Mouse (Mus musculus): ENCODE measurements around the gene Qrfp. TPM values are rescaled to one million over a fixed set of nuclear protein-coding genes. Genes with fewer than 3 reads are reported as not detected.

Qrfp gene
- total and polyA plus RNA-seq, 3 experiments: 0.13 TPM; not detected in 2

DNA sequence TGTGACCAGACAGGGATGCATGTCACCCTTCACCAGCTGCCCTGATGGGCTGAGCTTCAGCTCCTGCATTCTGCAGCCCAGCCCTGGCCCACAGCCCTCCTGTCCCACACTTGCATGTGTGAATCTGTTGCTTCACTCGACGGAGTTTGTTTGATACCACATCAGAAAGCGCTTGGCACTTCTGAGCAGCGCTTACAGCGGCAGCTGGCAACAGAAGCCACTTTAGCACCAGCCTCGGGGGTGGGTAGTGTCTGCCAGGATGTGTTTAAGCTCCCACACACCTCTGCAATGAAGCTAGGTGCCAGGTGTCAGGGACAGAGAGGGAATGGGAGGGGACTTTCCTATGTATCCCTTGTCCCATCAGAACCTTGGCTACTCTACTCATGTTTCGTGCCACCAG is 4.3 kb upstream of the Qrfp start:
- no peaks in the 10 kb centered on the region for H3K36me3 ChIP-seq (ENCODE audit: control insufficient read depth in 1 of 2, insufficient read depth in 2 of 2, low read length in 2 of 2)
- no peaks in the 10 kb centered on the region for H3K79me2 ChIP-seq (ENCODE audit: control insufficient read depth, insufficient read depth, low read length, poor library complexity)
- no peak overlapping the region for H3K4me3 ChIP-seq (ENCODE audit: control insufficient read depth in 1 of 2, insufficient read depth in 1 of 2, low read depth in 2 of 2, low read length in 2 of 2)
- no peaks in the 10 kb centered on the region for H3K4me1 ChIP-seq (ENCODE audit: control insufficient read depth in 1 of 2, insufficient read depth in 2 of 2, low read length in 2 of 2)
- DNase-seq (ENCODE audit: low read depth, low spot score): no peak
- H3K9me3 ChIP-seq (replicated peaks; ENCODE audit: insufficient read depth, low read length): no peaks in the 10 kb centered on the region
- no peak overlapping the region for H3K9ac ChIP-seq (ENCODE audit: control insufficient read depth, low read depth, low read length, poor library complexity, severe bottlenecking)
- H3K27ac ChIP-seq (ENCODE audit: control insufficient read depth, low read depth, low read length): no peak overlapping the region
- TF ChIP-seq POLR2A (IDR thresholded peaks at IDR 0.05; ENCODE audit: control insufficient read depth in 1 of 2, insufficient read depth in 1 of 2, low read depth in 1 of 2, low read length in 2 of 2, poor library complexity in 1 of 2): no peak
- no peak for TF ChIP-seq CHD1 (IDR thresholded peaks at IDR 0.05; ENCODE audit: low read depth, low read length)
- no peak for TF ChIP-seq USF1 (IDR thresholded peaks at IDR 0.05; ENCODE audit: low read depth, low read length)
- no peak for TF ChIP-seq BHLHE40 (IDR thresholded peaks at IDR 0.05; ENCODE audit: borderline replicate concordance, low read depth, low read length)
- TF ChIP-seq ETS1 (IDR thresholded peaks at IDR 0.05; ENCODE audit: low read depth, low read length): no peak
- TF ChIP-seq UBTF (IDR thresholded peaks at IDR 0.05; ENCODE audit: borderline replicate concordance, insufficient read depth, low read depth, low read length): no peak
- no peak for TF ChIP-seq EP300 (IDR thresholded peaks at IDR 0.05; ENCODE audit: low read depth in 1 of 2, low read length in 2 of 2)
- no peak for TF ChIP-seq MAX (IDR thresholded peaks at IDR 0.05; ENCODE audit: low read length)
- no peak for TF ChIP-seq TCF12 (IDR thresholded peaks at IDR 0.05; ENCODE audit: low read depth, low read length)
- no peak for TF ChIP-seq CHD2 (IDR thresholded peaks at IDR 0.05; ENCODE audit: low read length)
- no peak for TF ChIP-seq RAD21 (IDR thresholded peaks at IDR 0.05; ENCODE audit: low read depth, low read length)
- no peak for TF ChIP-seq USF2 (IDR thresholded peaks at IDR 0.05; ENCODE audit: borderline replicate concordance in 1 of 2, insufficient read depth in 1 of 2, low read depth in 1 of 2, low read length in 2 of 2)
- TF ChIP-seq NELFE (IDR thresholded peaks at IDR 0.05; ENCODE audit: low read depth, low read length): no peak
- no peak for TF ChIP-seq POLR2AphosphoS2 (IDR thresholded peaks at IDR 0.05; ENCODE audit: low read length)
- no peaks in the 10 kb centered on the region for H3K27me3 ChIP-seq (ENCODE audit: control insufficient read depth in 1 of 2, insufficient read depth in 2 of 2, low read length in 2 of 2)

GRCm38 (mm10) chr2:31813641-31814040 is 3.3 kb upstream of the Qrfp start:
- TF ChIP-seq RCOR1 (IDR thresholded peaks at IDR 0.05; ENCODE audit: low read depth, low read length): no peak
- no peak for TF ChIP-seq JUND (IDR thresholded peaks at IDR 0.05; ENCODE audit: low read depth, low read length)
- TF ChIP-seq POLR2AphosphoS5 (IDR thresholded peaks at IDR 0.05; ENCODE audit: borderline replicate concordance, low read depth, low read length): no peak
- no peak for TF ChIP-seq CHD2 (IDR thresholded peaks at IDR 0.05; ENCODE audit: low read length)
- TF ChIP-seq SMC3 (IDR thresholded peaks at IDR 0.05; ENCODE audit: low read depth, low read length): no peak
- TF ChIP-seq ZKSCAN1 (IDR thresholded peaks at IDR 0.05; ENCODE audit: low read depth, low read length): no peak
- no peak for TF ChIP-seq USF2 (IDR thresholded peaks at IDR 0.05; ENCODE audit: borderline replicate concordance in 1 of 2, insufficient read depth in 1 of 2, low read depth in 1 of 2, low read length in 2 of 2)
- TF ChIP-seq ELF1 (IDR thresholded peaks at IDR 0.05; ENCODE audit: low read depth, low read length): no peak
- TF ChIP-seq MEF2A (IDR thresholded peaks at IDR 0.05; ENCODE audit: extremely low read depth, insufficient replicate concordance, low read depth, low read length, poor library complexity, severe bottlenecking): no peak
- no peak for TF ChIP-seq GATA1 (IDR thresholded peaks at IDR 0.05; ENCODE audit: low read depth, low read length)
- no peak for TF ChIP-seq KAT2A (conservative IDR thresholded peaks at IDR 0.05; ENCODE audit: low read depth, low read length)
- no peak for TF ChIP-seq UBTF (IDR thresholded peaks at IDR 0.05; ENCODE audit: borderline replicate concordance, insufficient read depth, low read depth, low read length)
- Histone ChIP-seq H3K9me3 (replicated peaks; ENCODE audit: insufficient read depth, low read length) (no peaks in the 10 kb centered on the region), H3K27me3 (ENCODE audit: control insufficient read depth in 1 of 2, insufficient read depth in 2 of 2, low read length in 2 of 2) (no peaks in the 10 kb centered on the region)

More at GRCm38 (mm10) chr2:31813641-31814040, 3.3 kb upstream of the Qrfp start:
- H3K36me3 ChIP-seq (ENCODE audit: control insufficient read depth in 1 of 2, insufficient read depth in 2 of 2, low read length in 2 of 2): no peaks in the 10 kb centered on the region
- H3K79me2 ChIP-seq (ENCODE audit: control insufficient read depth, insufficient read depth, low read length, poor library complexity): no peaks in the 10 kb centered on the region
- no peak for DNase-seq (ENCODE audit: low read depth, low spot score)
- no peaks in the 10 kb centered on the region for H3K4me1 ChIP-seq (ENCODE audit: control insufficient read depth in 1 of 2, insufficient read depth in 2 of 2, low read length in 2 of 2)
- H3K27ac ChIP-seq (ENCODE audit: control insufficient read depth, low read depth, low read length): no peak overlapping the region
- no peak overlapping the region for H3K9ac ChIP-seq (ENCODE audit: control insufficient read depth, low read depth, low read length, poor library complexity, severe bottlenecking)
- H3K4me3 ChIP-seq (ENCODE audit: control insufficient read depth in 1 of 2, insufficient read depth in 1 of 2, low read depth in 2 of 2, low read length in 2 of 2): no peak overlapping the region
